Mouse (Mus musculus): ENCODE measurements at regions not wholly inside any gene's neighbourhood (a gene's known extent, or its start where the extent isn't known, plus 50 kb on each side); places are given as distances from the start of the nearest gene placed in this dataset.
"Not testable (repeated sequence)": the region's sequence is repeated elsewhere in the genome, so short reads cannot be mapped to it uniquely, and the experiment has no call there.

GRCm38 (mm10) chr17:4024384-4024783 lies 328.3 kb upstream of the Nox3 start:
- DNase-seq, result no peak

- no peak for DNase-seq
These were observed 333.1 kb upstream of the Nox3 start for GRCm38 (mm10) chr17:4029202-4029601.

GRCm38 (mm10) chr17:4034816-4035360 lies 338.8 kb upstream of the Nox3 start:
- DNase-seq, result no peak

- no peak for DNase-seq
These were observed 344.1 kb upstream of the Nox3 start for GRCm38 (mm10) chr17:4040104-4040664.

GRCm38 (mm10) chr17:4060186-4060585 lies 364.1 kb upstream of the Nox3 start:
- not testable (repeated sequence) for DNase-seq

GRCm38 (mm10) chr17:4073381-4073780 lies 377.3 kb upstream of the Nox3 start:
- DNase-seq, result no peak

- no peak for DNase-seq
These were observed 384.5 kb upstream of the Nox3 start for GRCm38 (mm10) chr17:4080564-4080963.

GRCm38 (mm10) chr17:4094621-4095020 lies 398.6 kb upstream of the Nox3 start:
- DNase-seq, result no peak

GRCm38 (mm10) chr17:4103321-4103720 lies 407.3 kb upstream of the Nox3 start:
- DNase-seq, result no peak

GRCm38 (mm10) chr17:4109263-4109662 lies 413.2 kb upstream of the Nox3 start:
- DNase-seq, result no peak

- DNase-seq, result no peak
These were observed 417.0 kb upstream of the Nox3 start for GRCm38 (mm10) chr17:4113021-4113420.

GRCm38 (mm10) chr17:4116476-4116875 lies 420.4 kb upstream of the Nox3 start:
- no peak for DNase-seq

- DNase-seq, result no peak
These were observed 437.6 kb upstream of the Nox3 start for GRCm38 (mm10) chr17:4133678-4134077.

GRCm38 (mm10) chr17:4163502-4163901 lies 467.4 kb upstream of the Nox3 start:
- DNase-seq, result no peak

- peak; percentile 15 for DNase-seq
These were observed 477.9 kb upstream of the Nox3 start for GRCm38 (mm10) chr17:4173951-4174361.

- DNase-seq, result no peak
These were observed 478.9 kb upstream of the Nox3 start for GRCm38 (mm10) chr17:4175006-4175405.

GRCm38 (mm10) chr17:4176524-4176923 lies 480.5 kb upstream of the Nox3 start:
- DNase-seq, result no peak

- no peak for DNase-seq
These were observed 481.6 kb upstream of the Nox3 start for GRCm38 (mm10) chr17:4177485-4178150.

- no peak for DNase-seq
These were observed 483.2 kb upstream of the Nox3 start for GRCm38 (mm10) chr17:4179271-4179670.

- DNase-seq, result no peak
These were observed 486.0 kb upstream of the Nox3 start for GRCm38 (mm10) chr17:4182106-4182505.

- no peak for DNase-seq
These were observed 490.7 kb upstream of the Nox3 start for GRCm38 (mm10) chr17:4186802-4187201.

GRCm38 (mm10) chr17:4187606-4188005 lies 491.5 kb upstream of the Nox3 start:
- no peak for DNase-seq

- DNase-seq, result no peak
These were observed 500.9 kb upstream of the Nox3 start for GRCm38 (mm10) chr17:4196793-4197448.

GRCm38 (mm10) chr17:4198001-4198400 lies 501.9 kb upstream of the Nox3 start:
- DNase-seq, result no peak

All from adrenal gland, adult 8-10 months (tissue).